Mouse (Mus musculus) CH12.LX (cell line): ENCODE data around the gene Plekha7. TPM values are rescaled to one million over a fixed set of nuclear protein-coding genes. Genes with fewer than 3 reads are reported as not detected.

Source experiments
- DNase-seq: peaks from one replicate; pipeline ENCODE4 v3.0.0-alpha.2; 2013; ENCODE audit errors: extremely low read depth
- H3K27ac ChIP-seq: 2 replicates; pipeline ENCODE4 v1.5.1; 2012; ENCODE audit warnings: low read depth, mild to moderate bottlenecking, control low read depth, moderate library complexity; ENCODE audit not compliant: insufficient read depth
- H3K27me3 ChIP-seq: replicated peaks from 2 replicates; pipeline ENCODE3; 2012; ENCODE audit warnings: inconsistent platforms
- H3K36me3 ChIP-seq, 2 experiments: replicated peaks in 1 of 2; 2 replicates each; pipeline versions ENCODE3 to v1.6.1; 2012; ENCODE audit warnings: inconsistent platforms in 1 of 2, low read length in 1 of 2, mild to moderate bottlenecking in 1 of 2, mixed read lengths in 1 of 2, moderate library complexity in 1 of 2; ENCODE audit not compliant: control insufficient read depth in 1 of 2, insufficient read depth in 1 of 2
- H3K4me1 ChIP-seq, 2 experiments: 2 replicates each; pipeline ENCODE4 v1.6.1; 2012; ENCODE audit warnings: inconsistent platforms in 1 of 2, moderate library complexity in 1 of 2; ENCODE audit not compliant: insufficient read depth in 2 of 2, control insufficient read depth in 1 of 2
- H3K4me2 ChIP-seq: 2 replicates; pipeline ENCODE4 v1.6.1; 2012; ENCODE audit warnings: low read depth, mild to moderate bottlenecking, control low read depth; ENCODE audit not compliant: poor library complexity, insufficient read depth, severe bottlenecking
- H3K4me3 ChIP-seq, 3 experiments: fragments of 150-350 bp in 1 of 3; sonication (generic) in 1 of 3; replicated peaks in 1 of 3; 2 replicates each; pipeline versions ENCODE3 to v1.5.1; 2011 to 2012; ENCODE audit warnings: low read depth in 2 of 3, low read length in 2 of 3, mild to moderate bottlenecking in 2 of 3, moderate library complexity in 2 of 3, control low read depth in 1 of 3, improper control_type of control experiment in 1 of 3, inconsistent platforms in 1 of 3, mixed read lengths in 1 of 3; ENCODE audit not compliant: poor library complexity in 1 of 3
- H3K79me2 ChIP-seq: replicated peaks from 2 replicates; pipeline ENCODE4 v1.6.1; 2012; ENCODE audit warnings: mild to moderate bottlenecking, moderate library complexity; ENCODE audit not compliant: control insufficient read depth, poor library complexity, insufficient read depth, severe bottlenecking; ENCODE audit errors: extremely low read depth
- H3K9ac ChIP-seq: 2 replicates; pipeline ENCODE4 v1.6.1; 2012; ENCODE audit warnings: low read depth, mild to moderate bottlenecking, control low read depth, moderate library complexity; ENCODE audit not compliant: insufficient read depth
- H3K9me3 ChIP-seq: replicated peaks from 2 replicates; pipeline ENCODE3; 2012; ENCODE audit warnings: low read length, inconsistent platforms, mixed read lengths
- BHLHE40 ChIP-seq: IDR thresholded peaks from 2 replicates; pipeline ENCODE4 v1.6.1; 2011; ENCODE audit warnings: mild to moderate bottlenecking, low read depth, low read length, improper control_type of control experiment
- CHD1 ChIP-seq: IDR thresholded peaks from 2 replicates; pipeline ENCODE4 v1.6.1; 2012; ENCODE audit warnings: low read depth, low read length, improper control_type of control experiment, inconsistent platforms
- CHD2 ChIP-seq: IDR thresholded peaks from 2 replicates; pipeline ENCODE4 v1.6.1; 2011; ENCODE audit warnings: low read length, improper control_type of control experiment
- CTCF ChIP-seq, 2 experiments: IDR thresholded peaks in 1 of 2; conservative IDR thresholded peaks in 1 of 2; 2 replicates each; pipeline ENCODE4 v1.5.1; 2011 to 2012; ENCODE audit warnings: low read depth in 2 of 2, low read length in 2 of 2, improper control_type of control experiment in 1 of 2, inconsistent platforms in 1 of 2, mild to moderate bottlenecking in 1 of 2, moderate library complexity in 1 of 2
- E2F4 ChIP-seq: IDR thresholded peaks from 2 replicates; pipeline ENCODE4 v1.6.1; 2011; ENCODE audit warnings: low read depth, low read length, improper control_type of control experiment; ENCODE audit not compliant: insufficient replicate concordance
- ELF1 ChIP-seq: IDR thresholded peaks from 2 replicates; pipeline ENCODE4 v1.6.1; 2014; ENCODE audit warnings: low read depth, mild to moderate bottlenecking, inconsistent platforms, low read length, improper control_type of control experiment
- EP300 ChIP-seq: IDR thresholded peaks from 2 replicates; pipeline ENCODE4 v1.6.1; 2011; ENCODE audit warnings: low read length, improper control_type of control experiment
- ETS1 ChIP-seq: conservative IDR thresholded peaks from 2 replicates; pipeline ENCODE4 v1.6.1; 2012; ENCODE audit warnings: low read depth, mild to moderate bottlenecking, inconsistent platforms, low read length, improper control_type of control experiment, moderate library complexity
- GABPA ChIP-seq: IDR thresholded peaks from 2 replicates; pipeline ENCODE4 v1.6.1; 2012; ENCODE audit warnings: low read depth, low read length, improper control_type of control experiment, inconsistent platforms; ENCODE audit not compliant: insufficient replicate concordance
- HCFC1 ChIP-seq: IDR thresholded peaks from 2 replicates; pipeline ENCODE4 v1.6.1; 2012; ENCODE audit warnings: low read depth, mild to moderate bottlenecking, inconsistent platforms, low read length, improper control_type of control experiment
- IRF4 ChIP-seq: IDR thresholded peaks from 2 replicates; pipeline ENCODE4 v1.6.1; 2014; ENCODE audit warnings: low read depth, mild to moderate bottlenecking, inconsistent platforms, low read length, improper control_type of control experiment
- JUN ChIP-seq: IDR thresholded peaks from 2 replicates; pipeline ENCODE4 v1.6.1; 2011; ENCODE audit warnings: low read depth, mild to moderate bottlenecking, low read length, improper control_type of control experiment, moderate library complexity; ENCODE audit not compliant: insufficient read depth
- JUND ChIP-seq: conservative IDR thresholded peaks from 2 replicates; pipeline ENCODE4 v1.6.1; 2011; ENCODE audit warnings: low read depth, low read length, improper control_type of control experiment
- MEF2A ChIP-seq: IDR thresholded peaks from 2 replicates; pipeline ENCODE4 v1.6.1; 2014; ENCODE audit warnings: low read depth, mild to moderate bottlenecking, inconsistent platforms, low read length, improper control_type of control experiment, borderline replicate concordance
- NELFE ChIP-seq: IDR thresholded peaks from 2 replicates; pipeline ENCODE4 v1.6.1; 2011; ENCODE audit warnings: low read depth, low read length, improper control_type of control experiment
- NRF1 ChIP-seq: IDR thresholded peaks from 2 replicates; pipeline ENCODE4 v1.6.1; 2014; ENCODE audit warnings: low read depth, mild to moderate bottlenecking, inconsistent platforms, low read length, improper control_type of control experiment, moderate library complexity
- PAX5 ChIP-seq: IDR thresholded peaks from 2 replicates; pipeline ENCODE4 v1.6.1; 2012; ENCODE audit warnings: low read length, inconsistent platforms, mixed read lengths
- POLR2A ChIP-seq: IDR thresholded peaks from 2 replicates; pipeline ENCODE4 v1.6.1; 2011; ENCODE audit warnings: low read depth, mild to moderate bottlenecking, improper control_type of control experiment, low read length
- POLR2AphosphoS2 ChIP-seq: IDR thresholded peaks from 2 replicates; pipeline ENCODE4 v1.6.1; 2011; ENCODE audit warnings: low read depth, low read length, improper control_type of control experiment
- RCOR1 ChIP-seq: conservative IDR thresholded peaks from 2 replicates; pipeline ENCODE4 v1.6.1; 2012; ENCODE audit warnings: low read depth, mild to moderate bottlenecking, inconsistent platforms, low read length, improper control_type of control experiment
- SIN3A ChIP-seq: IDR thresholded peaks from 2 replicates; pipeline ENCODE4 v1.6.1; 2012; ENCODE audit warnings: low read length, improper control_type of control experiment, inconsistent platforms
- TBP ChIP-seq: conservative IDR thresholded peaks from 2 replicates; pipeline ENCODE4 v1.6.1; 2011; ENCODE audit warnings: low read depth, low read length, improper control_type of control experiment
- USF1 ChIP-seq: IDR thresholded peaks from 2 replicates; pipeline ENCODE4 v1.6.1; 2014; ENCODE audit warnings: low read depth, mild to moderate bottlenecking, inconsistent platforms, low read length, improper control_type of control experiment
- USF2 ChIP-seq: conservative IDR thresholded peaks from 2 replicates; pipeline ENCODE4 v1.6.1; 2011; ENCODE audit warnings: low read depth, low read length, improper control_type of control experiment
- ZC3H11A ChIP-seq: IDR thresholded peaks from 2 replicates; pipeline ENCODE4 v1.6.1; 2012; ENCODE audit warnings: low read depth, mild to moderate bottlenecking, inconsistent platforms, low read length, improper control_type of control experiment
- ZKSCAN1 ChIP-seq: IDR thresholded peaks from 2 replicates; pipeline ENCODE4 v1.6.1; 2012; ENCODE audit warnings: low read depth, inconsistent platforms, low read length, improper control_type of control experiment, borderline replicate concordance
- ZMIZ1 ChIP-seq: IDR thresholded peaks from 2 replicates; pipeline ENCODE4 v1.6.1; 2012; ENCODE audit warnings: low read depth, mild to moderate bottlenecking, inconsistent platforms, low read length, improper control_type of control experiment
- ZNF384 ChIP-seq: IDR thresholded peaks from 2 replicates; pipeline ENCODE4 v1.6.1; 2012; ENCODE audit warnings: low read depth, low read length, improper control_type of control experiment, inconsistent platforms
- dilution Hi-C: fragments of 300-500 bp; cut with MboI; formaldehyde crosslinking; loops from 2 replicates; pipeline ENCODE4 v1.14.3; 2020; ENCODE audit warnings: low sequenced_read_pairs; ENCODE audit not compliant: extremely low pct_unique_long_range_greater_than_20kb, extremely low pct_ligation_motif_present
- in situ Hi-C: fragments of 300-500 bp; cut with MboI; formaldehyde crosslinking; loops from 3 replicates; pipeline ENCODE4 v1.14.3; 2019; ENCODE audit warnings: low sequenced_read_pairs, low pct_ligation_motif_present, low pct_unique_long_range_greater_than_20kb, mixed read lengths
- polyA plus RNA-seq: library from polyadenylated mRNA; unstranded; fragments of >175 nt; gene quantifications from 2 replicates; pipeline ENCODE4 v1.2.1, GENCODE M21; 2012; ENCODE audit warnings: low read depth; ENCODE audit not compliant: insufficient read length
- total RNA-seq, 2 experiments: library from RNA; depleted of rRNA; stranded (reverse); fragments of 300-350 nt in 1 of 2; fragments of >200 nt in 1 of 2; gene quantifications; 2 replicates each; pipeline ENCODE4 v1.2.3; 2012 to 2014

Gene Plekha7
- total and polyA plus RNA-seq, 3 experiments: 0.59 to 1.5 (median 1.0) TPM

- dilution Hi-C loops: no loop called here
- H3K27ac ChIP-seq: no peak overlapping the region
- H3K4me3 ChIP-seq: no peak overlapping the region
- no peak for TF ChIP-seq ZNF384
- TF ChIP-seq PAX5: no peak
- TF ChIP-seq RCOR1: no peak
- no peak for TF ChIP-seq JUN
- no peak for TF ChIP-seq CHD1
- TF ChIP-seq IRF4: no peak
- no peak for TF ChIP-seq BHLHE40
- no peak for TF ChIP-seq POLR2A
- TF ChIP-seq TBP: no peak
- no peak for TF ChIP-seq JUND
- no peak for TF ChIP-seq ELF1
- TF ChIP-seq POLR2AphosphoS2: no peak
- TF ChIP-seq USF2: no peak
- TF ChIP-seq ETS1: no peak
- TF ChIP-seq CTCF (conservative IDR thresholded peaks at IDR 0.05 in 1 of 2, IDR thresholded peaks at IDR 0.05 in 1 of 2; ENCODE audit: low read depth in 2 of 2, low read length in 2 of 2): no peak
- TF ChIP-seq, all 38 proteins: peak for 0
- in situ Hi-C loops: no loop called here
- Histone ChIP-seq H3K79me2 (no peaks in the 10 kb centered on the region), H3K4me2 (no peak overlapping the region), H3K27me3 (peaks cover 31% of the 10 kb centered on the region), H3K36me3 (no peaks in the 10 kb centered on the region), H3K4me1 (no peaks in the 10 kb centered on the region), H3K9ac (no peak overlapping the region), H3K9me3 (no peaks in the 10 kb centered on the region)
- DNase-seq: no peak
Observed at GRCm38 (mm10) chr7:116182451-116182850, 125.7 kb downstream of the Plekha7 start.

- in situ Hi-C loops (no loop called here), dilution Hi-C loops (no loop called here)
- no peak overlapping the region for H3K4me2 ChIP-seq
Observed at GRCm38 (mm10) chr7:116181444-116181946, 126.7 kb downstream of the Plekha7 start.

More at GRCm38 (mm10) chr7:116181444-116181946, 126.7 kb downstream of the Plekha7 start:
- H3K79me2 ChIP-seq: no peaks in the 10 kb centered on the region
- H3K9me3 ChIP-seq: no peaks in the 10 kb centered on the region
- no peak overlapping the region for H3K4me3 ChIP-seq
- TF ChIP-seq POLR2A (no peak), ZKSCAN1 (no peak), SIN3A (no peak), HCFC1 (no peak), CTCF (conservative IDR thresholded peaks at IDR 0.05 in 1 of 2, IDR thresholded peaks at IDR 0.05 in 1 of 2; ENCODE audit: low read depth in 2 of 2, low read length in 2 of 2) (no peak), ZC3H11A (no peak), GABPA (no peak), USF1 (no peak), MEF2A (no peak), PAX5 (no peak), CHD2 (no peak), EP300 (no peak), NELFE (no peak), IRF4 (no peak), E2F4 (no peak), NRF1 (no peak), ETS1 (no peak), ZMIZ1 (no peak)
- TF ChIP-seq, all 38 proteins: peak for 0
- H3K27ac ChIP-seq: no peak overlapping the region
- no peak overlapping the region for H3K9ac ChIP-seq
- DNase-seq: no peak
- H3K36me3 ChIP-seq: no peaks in the 10 kb centered on the region
- H3K27me3 ChIP-seq: peaks cover 27% of the 10 kb centered on the region
- no peaks in the 10 kb centered on the region for H3K4me1 ChIP-seq
